Mouse (Mus musculus) T-helper 1 cell (primary cell): ENCODE measurements around the gene Pkdcc.

Source experiments
- in situ Hi-C: fragments of 300-600 bp; cut with MboI, MseI; formaldehyde crosslinking; loops from one replicate; pipeline ENCODE4 v1.15.1; 2025; ENCODE audit warnings: high pct_unique_total_duplicates

Gene Pkdcc

GRCm38 (mm10) chr17:83212422-83212821 lies 2.7 kb upstream of the Pkdcc start:
- in situ Hi-C loops = no loop called here

DNA sequence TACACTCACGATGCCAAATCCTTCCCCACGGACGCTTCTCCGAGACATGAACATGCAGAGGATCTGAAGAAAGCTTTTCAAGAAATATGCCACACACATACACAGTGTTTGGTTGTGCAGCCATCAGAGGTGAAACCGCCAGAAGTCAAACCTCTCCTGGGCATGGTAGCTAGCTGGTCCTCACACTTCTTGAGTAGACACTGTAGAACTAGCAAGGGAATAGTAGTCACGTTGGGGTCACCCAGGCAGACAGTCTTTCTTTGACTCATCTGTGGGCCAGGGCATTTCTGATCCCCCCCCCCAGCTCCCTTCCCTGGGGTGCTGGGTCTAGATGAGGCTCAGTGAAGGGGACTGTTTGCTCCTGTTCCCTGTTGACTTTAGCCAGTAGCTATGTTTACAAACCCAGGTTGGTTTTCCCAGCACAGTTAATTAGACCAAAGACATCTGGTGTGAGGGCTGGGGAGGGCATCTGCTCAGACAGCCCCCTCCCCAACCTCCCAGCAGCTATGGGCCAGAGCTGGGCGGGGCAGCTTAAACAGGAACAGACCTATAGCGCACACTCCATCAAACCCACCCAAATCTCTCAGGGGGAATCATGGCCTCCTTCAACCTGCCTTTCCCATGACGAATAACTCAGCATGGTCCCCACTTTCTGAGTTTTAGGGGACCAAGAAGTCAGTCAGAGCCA lies 1.7 kb upstream of the Pkdcc start:
- in situ Hi-C loops = no loop called here

DNA sequence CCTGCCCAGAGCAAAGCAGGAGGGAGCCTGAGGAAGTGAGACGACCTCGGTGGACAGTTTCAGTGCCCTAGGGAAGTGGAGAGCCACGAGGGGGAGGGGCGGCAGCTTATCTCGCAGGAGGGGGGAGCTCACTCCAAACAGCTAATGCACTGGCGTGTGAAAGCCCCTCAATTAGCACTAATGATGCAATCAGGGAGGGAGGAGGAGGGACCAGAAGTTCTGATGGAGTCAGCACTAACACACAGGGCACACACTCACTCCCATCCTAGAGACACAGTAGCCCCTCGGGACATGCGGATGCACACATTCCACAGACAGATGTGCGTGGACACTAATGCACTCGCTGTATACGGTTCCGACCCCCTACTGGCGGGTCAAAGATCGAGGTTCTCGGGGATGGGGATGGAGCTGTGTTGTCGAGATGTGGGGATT lies 915 bp upstream of the Pkdcc start:
- in situ Hi-C loops = no loop called here

DNA sequence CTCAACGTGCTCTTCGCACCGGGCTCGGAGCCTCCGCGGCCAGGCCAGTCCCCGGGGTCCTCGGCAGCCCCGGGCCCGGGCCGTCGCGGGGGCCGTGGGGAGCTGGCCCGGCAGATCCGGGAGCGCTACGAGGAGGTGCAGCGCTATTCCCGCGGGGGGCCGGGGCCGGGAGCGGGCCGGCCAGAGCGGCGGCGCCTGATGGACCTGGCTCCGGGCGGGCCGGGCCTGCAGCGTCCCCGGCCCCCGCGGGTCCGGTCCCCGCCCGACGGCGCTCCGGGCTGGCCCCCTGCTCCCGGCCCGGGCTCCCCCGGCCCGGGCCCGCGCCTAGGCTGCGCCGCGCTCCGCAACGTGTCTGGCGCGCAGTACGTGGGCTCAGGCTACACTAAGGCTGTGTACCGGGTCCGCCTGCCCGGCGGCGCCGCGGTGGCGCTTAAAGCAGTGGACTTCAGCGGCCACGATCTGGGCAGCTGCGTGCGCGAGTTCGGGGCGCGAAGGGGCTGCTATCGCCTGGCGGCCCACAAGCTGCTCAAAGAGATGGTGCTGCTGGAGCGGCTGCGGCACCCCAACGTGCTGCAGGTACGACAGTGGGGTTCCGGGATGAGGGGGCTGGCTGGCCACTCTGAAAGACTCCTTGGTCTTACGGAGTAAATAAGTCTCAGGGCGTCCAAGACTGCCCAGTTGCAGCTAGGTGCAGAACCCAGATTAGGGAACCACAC lies 595 bp downstream of the Pkdcc start:
- in situ Hi-C loops = no loop called here

DNA sequence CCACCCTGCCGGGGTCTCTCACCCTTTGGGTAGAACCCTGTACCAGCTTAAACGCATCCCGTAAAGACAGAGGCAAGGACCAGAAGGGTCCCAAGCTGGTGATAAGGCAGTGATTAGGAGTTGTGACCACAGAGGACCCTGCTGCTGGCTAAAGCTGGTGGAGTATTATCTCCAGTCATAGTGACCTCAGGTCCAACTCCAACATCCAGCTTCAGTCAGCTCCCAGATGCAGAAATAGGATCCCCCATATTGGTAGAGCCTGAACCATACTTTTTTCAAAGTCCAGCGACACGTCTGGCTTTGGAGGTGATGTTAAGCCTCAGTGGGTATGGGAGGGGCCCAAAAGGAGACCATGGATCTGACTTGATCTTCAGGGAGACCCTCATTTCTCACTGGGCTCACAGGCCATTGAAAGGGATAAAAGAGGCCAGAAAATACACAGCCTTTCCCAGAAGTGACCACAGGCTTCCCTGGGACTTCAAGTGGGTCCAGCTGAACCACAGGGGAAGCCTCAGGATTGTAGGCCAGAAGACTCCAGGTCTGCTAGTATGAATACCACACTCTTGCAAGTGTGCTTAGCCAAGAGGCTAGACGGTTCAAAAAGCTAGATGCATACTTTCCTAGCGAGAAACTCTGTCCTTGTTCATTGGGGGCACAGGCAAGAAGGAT lies 1.3 kb downstream of the Pkdcc start:
- in situ Hi-C loops = no loop called here

DNA sequence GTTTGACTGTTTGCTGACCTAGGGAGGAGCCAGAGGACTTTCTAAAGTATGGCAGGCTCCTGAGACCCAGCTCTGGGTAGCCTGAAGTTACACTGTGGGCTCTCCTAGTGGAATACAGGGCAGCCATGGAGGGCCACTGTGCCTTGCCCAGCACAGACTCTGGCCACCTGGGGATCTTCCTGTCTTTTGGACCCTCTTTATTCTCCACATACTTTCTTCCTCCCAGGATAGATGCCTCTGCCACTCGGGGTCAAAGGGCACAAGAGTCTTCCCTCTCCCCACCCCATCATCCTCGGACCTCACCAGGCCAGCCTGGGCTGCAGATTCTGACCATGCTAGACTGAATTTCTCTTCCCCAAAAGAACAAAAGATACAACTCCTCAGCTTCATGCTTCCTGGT lies 3.1 kb downstream of the Pkdcc start:
- in situ Hi-C loops = no loop called here

DNA sequence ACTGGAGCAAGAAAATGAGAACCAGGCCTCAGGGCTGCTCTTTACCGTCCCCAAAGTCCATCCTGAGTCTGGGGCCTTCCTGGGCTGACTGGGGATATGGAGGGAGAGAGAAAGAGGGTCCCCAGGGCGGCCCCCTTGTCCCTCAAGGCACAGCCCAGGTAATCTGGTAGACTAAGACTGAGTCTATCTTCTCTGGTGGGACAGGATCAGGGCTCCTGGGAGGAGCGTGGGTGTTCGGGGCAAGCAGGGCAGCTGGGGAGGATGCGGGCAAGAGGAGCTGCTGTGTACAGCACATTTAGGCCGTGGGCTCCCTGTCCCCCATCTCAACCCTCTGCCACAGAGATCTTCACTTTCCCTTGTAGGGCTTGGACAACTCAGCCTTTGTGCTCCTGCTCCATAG lies 3.6 kb downstream of the Pkdcc start:
- in situ Hi-C loops = no loop called here

- in situ Hi-C loops = no loop called here
Observed at GRCm38 (mm10) chr17:83219351-83220287, 4.5 kb downstream of the Pkdcc start.

- in situ Hi-C loops = no loop called here
Observed at GRCm38 (mm10) chr17:83220954-83221538, 6.0 kb downstream of the Pkdcc start.

DNA sequence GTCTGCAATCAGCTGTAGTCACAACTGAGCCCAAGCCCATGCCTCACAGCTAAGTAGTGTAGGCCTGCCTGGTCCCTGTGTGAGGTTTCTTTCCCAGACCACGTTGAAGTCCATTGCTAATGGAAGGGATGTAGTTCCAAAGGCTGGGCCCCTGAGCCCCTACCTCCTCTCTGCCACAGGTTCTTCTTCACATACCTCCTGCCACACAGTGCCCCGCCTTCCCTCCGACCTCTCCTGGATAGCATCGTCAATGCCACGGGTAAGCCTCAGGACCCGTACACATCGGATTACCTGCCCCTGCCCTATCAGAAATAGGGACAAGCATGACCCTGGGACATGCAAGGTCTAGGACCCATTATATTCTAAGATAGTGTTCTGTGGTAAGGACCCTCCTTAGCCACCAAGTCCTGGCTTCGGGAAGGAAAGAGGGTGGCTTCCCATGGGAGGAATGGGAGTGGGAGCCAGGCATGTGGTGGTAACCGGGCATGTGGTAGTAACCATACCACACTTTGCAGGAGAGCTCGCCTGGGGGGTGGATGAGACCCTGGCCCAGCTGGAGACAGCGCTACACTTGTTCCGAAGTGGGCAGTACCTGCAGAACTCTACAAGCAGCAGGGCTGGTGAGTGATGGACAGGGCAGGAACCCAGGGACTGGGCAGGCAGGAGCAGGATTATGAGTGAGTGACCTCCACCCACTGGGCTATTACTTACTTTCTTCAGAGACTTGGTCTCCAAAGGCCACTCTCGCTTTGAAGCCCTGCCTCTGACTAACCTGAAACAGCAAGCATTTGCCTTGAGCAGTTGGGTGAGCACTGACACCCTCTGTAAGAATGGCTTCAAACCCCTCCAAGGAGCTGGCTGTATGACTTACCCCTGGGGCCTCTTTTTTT lies 6.8 kb downstream of the Pkdcc start:
- in situ Hi-C loops = no loop called here

DNA sequence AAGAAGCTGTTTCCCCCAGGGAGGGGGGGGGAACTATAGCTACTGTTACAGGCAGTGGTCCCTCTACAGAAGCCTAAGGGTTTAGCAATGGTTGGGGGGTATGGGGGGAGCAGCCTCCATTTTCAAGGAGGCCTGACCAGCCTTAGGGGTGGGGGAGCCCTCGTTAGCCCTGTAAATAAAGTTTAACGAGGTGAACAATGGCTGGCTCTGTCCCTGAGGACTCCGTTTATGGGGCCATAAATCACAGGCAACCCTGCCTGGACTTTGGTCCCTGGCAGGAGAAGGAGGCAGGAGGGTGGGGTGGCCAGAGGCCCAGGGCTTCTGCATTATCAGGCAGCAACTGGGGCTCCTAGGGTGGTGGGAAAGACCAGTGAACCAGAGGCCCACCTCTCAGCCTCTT lies 7.6 kb downstream of the Pkdcc start:
- in situ Hi-C loops = no loop called here

DNA sequence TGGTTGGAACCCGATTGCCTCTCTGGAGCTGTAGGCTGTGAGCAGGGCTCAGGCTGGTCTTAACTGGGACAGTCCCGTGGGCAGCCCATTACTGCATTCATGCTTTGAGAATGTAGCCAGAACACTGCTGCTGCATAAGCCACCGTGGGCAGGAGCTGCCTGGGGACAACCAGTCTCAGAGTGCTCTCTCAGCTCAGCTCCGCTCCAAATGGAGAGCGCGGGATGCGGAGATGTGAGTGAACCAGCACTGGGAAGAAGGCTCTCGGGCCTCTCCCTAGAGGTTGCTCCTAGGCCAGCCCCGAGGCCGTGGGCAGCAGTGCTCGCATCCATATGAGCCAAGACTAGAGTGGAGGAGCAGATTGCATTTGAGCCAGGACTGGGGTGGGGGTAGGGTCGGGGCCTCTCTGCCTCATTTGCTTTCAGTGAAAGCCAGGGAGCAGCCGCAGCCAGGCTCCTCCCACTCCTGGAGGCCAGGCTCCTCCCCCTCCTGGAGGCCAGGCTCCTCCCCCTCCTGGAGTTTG lies 9.4 kb downstream of the Pkdcc start:
- in situ Hi-C loops = no loop called here

DNA sequence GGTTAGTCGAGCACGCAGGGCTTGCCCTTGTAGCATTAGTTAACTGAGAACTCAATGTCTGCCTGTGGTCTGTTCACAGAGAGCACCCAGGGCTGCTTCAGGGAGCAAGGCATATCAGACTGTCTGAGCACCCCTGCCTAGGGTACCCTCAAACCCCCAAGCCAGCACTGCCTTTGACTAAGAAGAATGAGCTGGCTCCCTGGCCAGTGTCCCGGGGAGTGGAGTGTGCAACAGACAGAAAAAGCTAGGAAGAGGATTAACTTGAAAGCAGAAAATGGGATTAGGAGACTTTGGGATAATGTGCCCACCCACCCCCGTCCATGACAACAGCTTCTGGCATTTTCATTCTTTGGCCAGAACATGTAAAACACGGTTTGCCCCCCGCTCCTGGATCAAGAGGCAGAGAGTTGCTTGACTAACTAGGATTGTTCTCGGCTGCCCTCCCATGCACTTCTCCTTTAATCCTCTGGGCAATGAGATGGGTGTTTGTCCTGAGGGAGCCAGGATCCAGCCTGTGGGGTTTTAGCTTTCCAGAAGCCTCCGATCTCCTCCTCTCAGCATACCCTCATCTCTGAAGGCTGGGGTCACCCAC lies 11.4 kb downstream of the Pkdcc start:
- in situ Hi-C loops = loop anchor here (25.0 kb wide), 1 partner anchor 189 kb away; no protein-coding TSS in a partner anchor

DNA sequence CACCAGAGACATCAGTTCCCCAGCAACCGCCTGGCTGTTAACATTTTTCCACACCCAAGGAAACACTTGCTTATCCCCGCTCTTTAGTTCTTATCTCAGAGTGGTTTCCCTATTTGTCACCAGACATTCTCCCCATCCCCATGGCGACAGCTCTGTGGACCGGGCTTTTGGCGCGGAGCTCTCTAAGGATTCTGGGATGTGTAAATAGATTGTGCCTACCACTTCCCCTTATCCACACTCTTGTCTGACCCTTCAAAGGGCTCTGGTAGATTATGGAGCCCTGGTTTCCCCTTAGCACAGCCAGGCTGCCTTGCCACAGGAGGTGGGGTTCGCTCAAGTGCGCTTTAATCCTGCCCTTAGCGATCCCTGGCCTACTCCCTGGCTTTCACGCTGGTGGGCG lies 16.3 kb downstream of the Pkdcc start:
- in situ Hi-C loops = loop anchor here (25.0 kb wide), 1 partner anchor 194 kb away; no protein-coding TSS in a partner anchor

GRCm38 (mm10) chr17:83235227-83235626 lies 20.1 kb downstream of the Pkdcc start:
- in situ Hi-C loops = loop anchor here (25.0 kb wide), 1 partner anchor 198 kb away; no protein-coding TSS in a partner anchor

DNA sequence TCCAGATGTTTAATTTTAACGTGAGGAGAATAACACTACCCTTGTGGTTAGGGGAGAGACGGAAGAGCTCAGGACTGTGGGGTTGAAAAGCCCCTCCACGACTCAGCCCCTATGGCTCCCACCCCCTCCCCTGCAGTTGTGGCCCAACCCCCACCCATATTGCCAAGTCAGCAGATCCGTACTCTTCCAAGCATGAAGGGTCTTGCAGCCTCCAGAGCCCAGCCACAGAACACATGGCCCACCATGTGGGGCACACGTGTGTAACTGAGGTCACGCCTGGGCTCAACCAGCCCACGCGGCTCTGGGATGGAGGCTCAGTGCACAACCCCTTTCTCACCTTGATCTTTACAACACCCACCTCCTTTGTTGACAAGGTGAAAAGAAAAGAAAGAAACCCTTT lies 21.1 kb downstream of the Pkdcc start:
- in situ Hi-C loops = loop anchor here (25.0 kb wide), 1 partner anchor 199 kb away; no protein-coding TSS in a partner anchor

- in situ Hi-C loops = loop anchor here (25.0 kb wide), 1 partner anchor 201 kb away; no protein-coding TSS in a partner anchor
Observed at GRCm38 (mm10) chr17:83238123-83239058, 23.3 kb downstream of the Pkdcc start.

GRCm38 (mm10) chr17:83244502-83244901 lies 29.4 kb downstream of the Pkdcc start:
- in situ Hi-C loops = loop anchor here (25.0 kb wide), 1 partner anchor 207 kb away; no protein-coding TSS in a partner anchor
